Mouse (Mus musculus) cerebellum, adult 2 months (tissue): ENCODE data around the gene Sept6.
"Not testable (repeated sequence)": the region's sequence is repeated elsewhere in the genome, so short reads cannot be mapped to it uniquely, and the experiment has no call there.

Source experiments
- CTCF ChIP-seq: fragments of 200-500 bp; IDR thresholded peaks from 2 replicates; pipeline ENCODE4 v1.5.1; 2011; ENCODE audit warnings: low read depth, mild to moderate bottlenecking, control low read depth, low read length, moderate library complexity, borderline replicate concordance; ENCODE audit not compliant: insufficient read depth
- POLR2A ChIP-seq: fragments of 200-500 bp; IDR thresholded peaks from 2 replicates; pipeline ENCODE4 v1.6.1; 2011; ENCODE audit warnings: low read length, control low read depth, borderline replicate concordance; ENCODE audit not compliant: insufficient read depth

GRCm38 (mm10) chrX:36898931-36899330, 92.7 kb downstream of the Sept6 start:
- not testable (repeated sequence) for TF ChIP-seq CTCF, POLR2A
